Comparison of ENCODE assay signal across 8 mouse cellular contexts in the genomic region with DNA sequence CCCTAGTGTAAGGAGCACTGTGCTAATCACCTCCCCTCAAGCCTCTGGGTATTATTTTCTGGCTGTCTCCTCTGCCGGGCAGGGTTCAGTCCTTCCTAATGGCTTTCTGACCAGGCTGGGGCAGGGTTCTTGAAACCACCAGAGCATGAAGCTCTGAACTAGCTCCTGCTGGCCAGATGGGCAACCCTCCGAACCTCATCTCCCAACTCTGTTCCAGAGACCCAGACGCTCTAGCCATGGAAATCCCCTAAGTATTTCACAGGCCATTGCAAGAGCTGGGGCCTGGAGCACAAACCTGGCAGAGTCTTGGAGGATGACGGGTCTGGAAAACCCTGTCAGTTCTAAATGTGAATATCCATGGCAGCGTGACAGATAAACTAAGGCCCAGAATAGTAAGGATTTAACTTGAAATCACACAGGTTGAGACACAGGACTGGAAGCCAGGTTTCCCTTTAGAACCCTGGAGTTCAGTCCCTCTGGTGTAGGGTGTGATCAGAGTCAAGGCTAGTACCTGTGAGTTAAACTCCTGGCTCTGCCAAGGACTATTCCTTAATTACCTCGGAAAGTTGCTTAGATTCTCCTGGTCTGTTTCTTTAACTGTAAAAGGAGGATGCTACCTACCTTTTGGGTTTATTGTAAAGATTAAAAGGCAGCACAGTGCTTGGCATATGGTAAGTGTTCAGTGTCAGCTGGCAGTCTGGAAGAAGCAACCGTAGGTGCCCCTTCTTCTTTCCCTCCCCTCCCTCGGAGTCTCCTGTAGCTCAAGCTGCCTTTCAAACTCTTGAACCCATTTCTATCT. TPM values are rescaled to one million over a fixed set of nuclear protein-coding genes. Genes with fewer than 3 reads are reported as not detected.
DNase-seq lines count a peak whose midpoint lies in the region; ATAC-seq and TF ChIP-seq lines count a peak whose summit lies in the region.

A gene (plus strand): TSS at position 799 of the 799 bp plus-strand sequence.

- H3K9me3 ChIP-seq in lung, embryonic 14.5 days (ENCODE audit: low read depth, low read length), result no peaks in the 10 kb centered on the region
- H3K9me3 ChIP-seq in embryonic facial prominence, embryonic 10.5 days, result no peaks in the 10 kb centered on the region
- no peaks in the 10 kb centered on the region for H3K9me3 ChIP-seq in heart, embryonic 13.5 days
- H3K9me3 ChIP-seq in kidney, postnatal 0 days (replicated peaks; ENCODE audit: low read length), result no peaks in the 10 kb centered on the region

- 0 out of 2 replicates have a peak, but pooled peaks cover 4% of the 10 kb centered on the region for H3K4me1 ChIP-seq in lung, embryonic 14.5 days (ENCODE audit: insufficient read depth)
- H3K4me1 ChIP-seq in embryonic facial prominence, embryonic 10.5 days, result peaks cover 31% of the 10 kb centered on the region
- H3K4me1 ChIP-seq in heart, embryonic 13.5 days, result peaks cover 35% of the 10 kb centered on the region
- H3K4me1 ChIP-seq in kidney, postnatal 0 days (replicated peaks; ENCODE audit: insufficient read depth, low read length), result peaks cover 13% of the 10 kb centered on the region

- peak within 1 kb of the TSS; percentile 98 for H3K27ac ChIP-seq in lung, embryonic 14.5 days (ENCODE audit: low read depth)
- H3K27ac ChIP-seq in embryonic facial prominence, embryonic 10.5 days (replicated peaks), result peak within 1 kb of the TSS; percentile 99
- H3K27ac ChIP-seq in heart, embryonic 13.5 days (replicated peaks), result peak within 1 kb of the TSS; percentile 100
- peak within 1 kb of the TSS; percentile 99 for H3K27ac ChIP-seq in kidney, postnatal 0 days
- peak within 1 kb of the TSS; percentile 36 for H3K27ac ChIP-seq in macrophage

- H3K79me2 ChIP-seq in macrophage (ENCODE audit: inconsistent target), result peaks cover 22% of the 10 kb centered on the region; the same call in 1 of the 2 replicates

- 43% methylated on average over 8 of the region's 8 CpGs for WGBS in lung, embryonic 14.5 days
- WGBS in embryonic facial prominence, embryonic 10.5 days, result 39% methylated on average over 8 of the region's 8 CpGs
- WGBS in heart, embryonic 13.5 days, result 59% methylated on average over 8 of the region's 8 CpGs
- WGBS in kidney, postnatal 0 days, result 38% methylated on average over 8 of the region's 8 CpGs
- 78% methylated on average over 8 of the region's 8 CpGs for WGBS in macrophage (ENCODE audit: missing documents)

- H3K36me3 ChIP-seq in lung, embryonic 14.5 days (ENCODE audit: insufficient read depth), result no peaks in the 10 kb centered on the region
- H3K36me3 ChIP-seq in embryonic facial prominence, embryonic 10.5 days (replicated peaks), result peaks cover 6% of the 10 kb centered on the region
- peaks cover 7% of the 10 kb centered on the region for H3K36me3 ChIP-seq in heart, embryonic 13.5 days
- H3K36me3 ChIP-seq in kidney, postnatal 0 days (ENCODE audit: insufficient read depth, low read length), result no peaks in the 10 kb centered on the region
- H3K36me3 ChIP-seq in macrophage (ENCODE audit: inconsistent target), result peaks cover 1% of the 10 kb centered on the region; the same call in 1 of the 2 replicates

- TF ChIP-seq CTCF in lung, embryonic 14.5 days (IDR thresholded peaks at IDR 0.05; ENCODE audit: low read depth), result no peak
- TF ChIP-seq CTCF in kidney, postnatal 0 days (IDR thresholded peaks at IDR 0.05; ENCODE audit: low read depth), result no peak

- peak within 1 kb of the TSS; percentile 85 for H3K4me3 ChIP-seq in lung, embryonic 14.5 days (ENCODE audit: low read depth, low read length)
- peak within 1 kb of the TSS; percentile 90 for H3K4me3 ChIP-seq in embryonic facial prominence, embryonic 10.5 days
- H3K4me3 ChIP-seq in heart, embryonic 13.5 days, result peak within 1 kb of the TSS; percentile 87
- peak within 1 kb of the TSS; percentile 96 for H3K4me3 ChIP-seq in kidney, postnatal 0 days (replicated peaks; ENCODE audit: low read depth, low read length)
- peak within 1 kb of the TSS; percentile 55 for H3K4me3 ChIP-seq in macrophage (ENCODE audit: inconsistent target)

- DNase-seq in lung, embryonic 14.5 days, result no peak
- DNase-seq in lung, postnatal 10 days, result no peak
- no peak for DNase-seq in embryonic facial prominence, embryonic 10.5 days (ENCODE audit: low spot score)
- DNase-seq in kidney, postnatal 0 days (ENCODE audit: low spot score), result no peak
- DNase-seq in T-cell, adult 2 months (ENCODE audit: low spot score), result no peak
- no peak for DNase-seq in urinary bladder, adult 18-20 months (ENCODE audit: low spot score in 2 of 2)

- peak within 1 kb of the TSS; percentile 93 for H3K9ac ChIP-seq in lung, embryonic 14.5 days
- H3K9ac ChIP-seq in heart, embryonic 13.5 days, result peak within 1 kb of the TSS; percentile 97
- peak within 1 kb of the TSS; percentile 97 for H3K9ac ChIP-seq in kidney, postnatal 0 days (ENCODE audit: low read depth, low read length)

- peak within 1 kb of the TSS; percentile 87 for H3K4me2 ChIP-seq in lung, embryonic 14.5 days
- H3K4me2 ChIP-seq in heart, embryonic 13.5 days, result peak within 1 kb of the TSS; percentile 91
- peak within 1 kb of the TSS; percentile 87 for H3K4me2 ChIP-seq in kidney, postnatal 0 days (ENCODE audit: low read length)

- no peak for ATAC-seq in lung, embryonic 14.5 days (ENCODE audit: insufficient read depth)
- no peak for ATAC-seq in heart, embryonic 13.5 days (ENCODE audit: extremely low read depth, insufficient number of reproducible peaks, low FRiP score, low TSS enrichment)
- ATAC-seq in kidney, postnatal 0 days (replicated peaks; ENCODE audit: low FRiP score, low read depth), result no peak

- no peaks in the 10 kb centered on the region for H3K27me3 ChIP-seq in lung, embryonic 14.5 days (ENCODE audit: insufficient read depth, low read length)
- H3K27me3 ChIP-seq in embryonic facial prominence, embryonic 10.5 days (replicated peaks; ENCODE audit: low read depth, poor library complexity, severe bottlenecking), result peaks cover 30% of the 10 kb centered on the region
- peaks cover 19% of the 10 kb centered on the region for H3K27me3 ChIP-seq in heart, embryonic 13.5 days (replicated peaks)
- no peaks in the 10 kb centered on the region for H3K27me3 ChIP-seq in kidney, postnatal 0 days (ENCODE audit: insufficient read depth, low read length)

RNA-seq across cellular contexts. Expression of the gene that starts here (rescaled TPM):
- polyA plus RNA-seq in lung, embryonic 14.5 days (2014; fragmentation: Nextera tagmentation; extraction: Ambion mirVana), result 15.0 and 17.8 TPM in 2 replicates
- polyA plus RNA-seq in embryonic facial prominence, embryonic 10.5 days (2016; fragmentation: Nextera tagmentation; extraction: Ambion mirVana), result 36.9 and 37.9 TPM in 2 replicates
- 97.6 and 107 TPM in 2 replicates for polyA plus RNA-seq in heart, embryonic 13.5 days (2015; fragmentation: Nextera tagmentation; extraction: Ambion mirVana)
- 35.9 and 38.1 TPM in 2 replicates for polyA plus RNA-seq in kidney, postnatal 0 days (2015; fragmentation: Nextera tagmentation; extraction: Ambion mirVana)
- total RNA-seq in macrophage (2018; cell fraction: chromatin; rRNA removed), result 100 to 1,000 TPM in 7 of 26 experiments, 10 to 100 TPM in 19; 10.3 to 180 (median 77.7) TPM
- total RNA-seq in macrophage (2018; cell fraction: cytosol; rRNA removed), result 10 to 100 TPM; 61.6 to 98.6 (median 85.7) TPM
- 100 to 1,000 TPM in 16 of 26 experiments, 10 to 100 TPM in 10; 22.6 to 176 (median 120) TPM for total RNA-seq in macrophage (2018; cell fraction: nucleus; rRNA removed)
- polyA plus RNA-seq in macrophage (2018), result 38.4 to 62.3 TPM (median 55.4 TPM) in 3 replicates

Comparison
In these comparisons a context has a peak if more than half of its experiments do, and no peak if none do; other contexts are left out.
1. H3K27ac ChIP-seq: peak in every context shown above with its lines; median percentile 100 in heart, embryonic 13.5 days; 99 in embryonic facial prominence, embryonic 10.5 days; 99 in kidney, postnatal 0 days; 98 in lung, embryonic 14.5 days; 36 in macrophage.